ENCODE assay signal across 8 mouse cellular contexts in genomic region chr13:54621960-54622521, GRCm38 (mm10). TPM values are rescaled to one million over a fixed set of nuclear protein-coding genes. Genes with fewer than 3 reads are reported as not detected.
DNase-seq lines count a peak whose midpoint lies in the region; ATAC-seq and TF ChIP-seq lines count a peak whose summit lies in the region.

No protein-coding gene starts in this region.

- no peak for TF ChIP-seq CTCF in CH12.LX (conservative IDR thresholded peaks at IDR 0.05 in 1 of 2, IDR thresholded peaks at IDR 0.05 in 1 of 2; ENCODE audit: low read depth in 2 of 2, low read length in 2 of 2)

- peaks cover 2 to 25% of the 10 kb centered on the region in 2 experiments for H3K36me3 ChIP-seq in CH12.LX (replicated peaks in 1 of 2; ENCODE audit: control insufficient read depth in 1 of 2, insufficient read depth in 1 of 2, low read length in 1 of 2)
- H3K36me3 ChIP-seq in embryonic facial prominence, embryonic 13.5 days, result 0 out of 2 replicates have a peak, but pooled peaks cover 4% of the 10 kb centered on the region
- no peaks in the 10 kb centered on the region for H3K36me3 ChIP-seq in midbrain, embryonic 11.5 days (ENCODE audit: control insufficient read depth, insufficient read depth, low read length)

- WGBS in embryonic facial prominence, embryonic 13.5 days, result under 1% methylated on average over 27 of the region's 27 CpGs
- 3% methylated on average over 25 of the region's 27 CpGs for WGBS in midbrain, embryonic 11.5 days

- no peak for TF ChIP-seq RAD21 in CH12.LX (IDR thresholded peaks at IDR 0.05; ENCODE audit: low read depth, low read length)

- peaks cover 51% of the 10 kb centered on the region for H3K79me2 ChIP-seq in CH12.LX (replicated peaks; ENCODE audit: control insufficient read depth, extremely low read depth, insufficient read depth, poor library complexity, severe bottlenecking)

- peak; percentile 66 for DNase-seq in cerebellum, adult 11-12 months
- no peak for DNase-seq in cerebellum, adult 18-20 months
- peak; percentile 28 for DNase-seq in CH12.LX (ENCODE audit: extremely low read depth)
- no peak for DNase-seq in midbrain, embryonic 11.5 days (ENCODE audit: low spot score, missing footprints)
- no peak for DNase-seq in gastrocnemius, postnatal 25 days
- no peak for DNase-seq in thymus, adult 18-20 months

- peak overlapping the region; percentile 51 for H3K27ac ChIP-seq in CH12.LX (ENCODE audit: insufficient read depth, low read depth)
- peak overlapping the region; percentile 88 for H3K27ac ChIP-seq in embryonic facial prominence, embryonic 13.5 days
- H3K27ac ChIP-seq in midbrain, embryonic 11.5 days (ENCODE audit: low read depth, low read length), result peak overlapping the region; percentile 36; the same call in 1 of the 2 replicates

- peak overlapping the region; percentile 60 for H3K4me2 ChIP-seq in CH12.LX (ENCODE audit: insufficient read depth, low read depth, poor library complexity, severe bottlenecking)
- peak overlapping the region; percentile 77 for H3K4me2 ChIP-seq in embryonic facial prominence, embryonic 13.5 days
- H3K4me2 ChIP-seq in midbrain, embryonic 11.5 days, result peak overlapping the region; percentile 89

- no peak for TF ChIP-seq POLR2A in CH12.LX (IDR thresholded peaks at IDR 0.05; ENCODE audit: low read depth, low read length)

- peak overlapping the region; percentile 86 for H3K9ac ChIP-seq in CH12.LX (ENCODE audit: insufficient read depth, low read depth)
- peak overlapping the region; percentile 97 for H3K9ac ChIP-seq in embryonic facial prominence, embryonic 13.5 days
- H3K9ac ChIP-seq in midbrain, embryonic 11.5 days (ENCODE audit: low read length), result peak overlapping the region; percentile 95

- H3K4me1 ChIP-seq in CH12.LX (ENCODE audit: control insufficient read depth in 1 of 2, insufficient read depth in 2 of 2), result peaks cover 15 to 41% of the 10 kb centered on the region in 2 experiments
- peaks cover 11% of the 10 kb centered on the region for H3K4me1 ChIP-seq in embryonic facial prominence, embryonic 13.5 days
- H3K4me1 ChIP-seq in midbrain, embryonic 11.5 days (ENCODE audit: control insufficient read depth, insufficient read depth, low read length), result peaks cover 7% of the 10 kb centered on the region

- no peak for ATAC-seq in embryonic facial prominence, embryonic 13.5 days (ENCODE audit: insufficient number of reproducible peaks, insufficient read depth, low FRiP score, low TSS enrichment, low read depth)
- ATAC-seq in inflammation-experienced regulatory T-cells, adult 6 months, result peak; percentile 42
- peak; percentile 73 for ATAC-seq in midbrain, embryonic 11.5 days (ENCODE audit: low FRiP score)

- peak overlapping the region; percentile 90 to 100 (median 90) for H3K4me3 ChIP-seq in CH12.LX (replicated peaks in 1 of 3; ENCODE audit: low read depth in 2 of 3, low read length in 2 of 3, poor library complexity in 1 of 3)
- H3K4me3 ChIP-seq in embryonic facial prominence, embryonic 13.5 days, result peak overlapping the region; percentile 94
- H3K4me3 ChIP-seq in midbrain, embryonic 11.5 days (ENCODE audit: low read depth, low read length), result peak overlapping the region; percentile 95

- TF ChIP-seq EP300 in CH12.LX (IDR thresholded peaks at IDR 0.05; ENCODE audit: low read length), result no peak

- H3K9me3 ChIP-seq in CH12.LX (replicated peaks; ENCODE audit: low read length), result peaks cover 2% of the 10 kb centered on the region
- H3K9me3 ChIP-seq in embryonic facial prominence, embryonic 13.5 days, result no peaks in the 10 kb centered on the region
- H3K9me3 ChIP-seq in midbrain, embryonic 11.5 days (ENCODE audit: control insufficient read depth, low read length), result no peaks in the 10 kb centered on the region

- in situ Hi-C loops in CH12.LX (cut with MboI; ENCODE audit: low pct_ligation_motif_present, low pct_unique_long_range_greater_than_20kb, low sequenced_read_pairs), result no loop called here

- peaks cover 6% of the 10 kb centered on the region for H3K27me3 ChIP-seq in CH12.LX (replicated peaks)
- no peaks in the 10 kb centered on the region for H3K27me3 ChIP-seq in embryonic facial prominence, embryonic 13.5 days
- H3K27me3 ChIP-seq in midbrain, embryonic 11.5 days (ENCODE audit: control insufficient read depth, insufficient read depth, low read length), result no peaks in the 10 kb centered on the region

- dilution Hi-C loops in CH12.LX (cut with MboI; ENCODE audit: extremely low pct_ligation_motif_present, extremely low pct_unique_long_range_greater_than_20kb, low sequenced_read_pairs), result no loop called here

TF ChIP-seq in CH12.LX, 34 proteins besides CTCF, POLR2A, EP300 and RAD21:
- 0 out of 2 replicates have a peak, but pooled peaks have one; percentile 18 for TF ChIP-seq SIN3A (IDR thresholded peaks at IDR 0.05; ENCODE audit: low read length)
- no peak for TF ChIP-seq ETS1 (conservative IDR thresholded peaks at IDR 0.05; ENCODE audit: low read depth, low read length)

RNA-seq across cellular contexts. Expression of gene Faf2, which starts 0.5 kb away (rescaled TPM):
- total RNA-seq in CH12.LX (2012; rRNA removed) (39.6 and 40.8 TPM in 2 replicates), CH12.LX (2014; rRNA removed) (43.7 and 50.5 TPM in 2 replicates)
- polyA plus RNA-seq in CH12.LX (2012; ENCODE audit: insufficient read length, low read depth), result 51.7 and 56.6 TPM in 2 replicates
- 82.8 and 92.9 TPM in 2 replicates for polyA plus RNA-seq in embryonic facial prominence, embryonic 13.5 days (2015; fragmentation: Nextera tagmentation; extraction: Ambion mirVana)
- polyA plus RNA-seq in inflammation-experienced regulatory T-cells, adult 6 months (2017; shearing (Covaris generic)), result 10 to 100 TPM; 71.0 to 88.8 (median 87.8) TPM
- polyA plus RNA-seq in midbrain, embryonic 11.5 days (2014; fragmentation: Nextera tagmentation; extraction: Ambion mirVana), result 86.9 and 90.9 TPM in 2 replicates
- 10 to 100 TPM; 14.1 to 15.4 TPM for total RNA-seq in gastrocnemius, postnatal 25 days (2021)

RNA-seq across cellular contexts. Expression of gene Cltb, which starts 10.9 kb away (rescaled TPM):
- total RNA-seq in CH12.LX (2012; rRNA removed), result 17.9 and 18.9 TPM in 2 replicates
- 9.2 and 10.2 TPM in 2 replicates for total RNA-seq in CH12.LX (2014; rRNA removed)
- 19.5 and 27.2 TPM in 2 replicates for polyA plus RNA-seq in CH12.LX (2012; ENCODE audit: insufficient read length, low read depth)
- 38.0 and 39.1 TPM in 2 replicates for polyA plus RNA-seq in embryonic facial prominence, embryonic 13.5 days (2015; fragmentation: Nextera tagmentation; extraction: Ambion mirVana)
- polyA plus RNA-seq in inflammation-experienced regulatory T-cells, adult 6 months (2017; shearing (Covaris generic)), result 10 to 100 TPM; 10.2 to 13.8 (median 11.3) TPM
- 22.3 and 28.1 TPM in 2 replicates for polyA plus RNA-seq in midbrain, embryonic 11.5 days (2014; fragmentation: Nextera tagmentation; extraction: Ambion mirVana)
- total RNA-seq in gastrocnemius, postnatal 25 days (2021), result 100 to 1,000 TPM; 117 to 135 TPM

RNA-seq across cellular contexts. Expression of gene Higd2a, which starts 32.0 kb away (rescaled TPM):
- total RNA-seq in CH12.LX (2012; rRNA removed) (75.7 and 86.0 TPM in 2 replicates), CH12.LX (2014; rRNA removed) (44.2 and 51.6 TPM in 2 replicates)
- 89.8 and 106 TPM in 2 replicates for polyA plus RNA-seq in CH12.LX (2012; ENCODE audit: insufficient read length, low read depth)
- polyA plus RNA-seq in embryonic facial prominence, embryonic 13.5 days (2015; fragmentation: Nextera tagmentation; extraction: Ambion mirVana), result 168 and 183 TPM in 2 replicates
- 100 to 1,000 TPM; 101 to 139 (median 122) TPM for polyA plus RNA-seq in inflammation-experienced regulatory T-cells, adult 6 months (2017; shearing (Covaris generic))
- polyA plus RNA-seq in midbrain, embryonic 11.5 days (2014; fragmentation: Nextera tagmentation; extraction: Ambion mirVana), result 164 and 168 TPM in 2 replicates
- 100 to 1,000 TPM; 144 to 150 TPM for total RNA-seq in gastrocnemius, postnatal 25 days (2021)

RNA-seq across cellular contexts. Expression of gene Nop16, which starts 32.2 kb away (rescaled TPM):
- total RNA-seq in CH12.LX (2012; rRNA removed) (100 and 137 TPM in 2 replicates), CH12.LX (2014; rRNA removed) (127 and 132 TPM in 2 replicates)
- polyA plus RNA-seq in CH12.LX (2012; ENCODE audit: insufficient read length, low read depth), result 187 and 197 TPM in 2 replicates
- 97.5 and 113 TPM in 2 replicates for polyA plus RNA-seq in embryonic facial prominence, embryonic 13.5 days (2015; fragmentation: Nextera tagmentation; extraction: Ambion mirVana)
- 10 to 100 TPM; 53.6 to 63.9 (median 55.8) TPM for polyA plus RNA-seq in inflammation-experienced regulatory T-cells, adult 6 months (2017; shearing (Covaris generic))
- 65.1 and 67.0 TPM in 2 replicates for polyA plus RNA-seq in midbrain, embryonic 11.5 days (2014; fragmentation: Nextera tagmentation; extraction: Ambion mirVana)
- 10 to 100 TPM; 16.5 to 17.4 TPM for total RNA-seq in gastrocnemius, postnatal 25 days (2021)

RNA-seq across cellular contexts. Expression of gene Arl10, which starts 47.2 kb away (rescaled TPM):
- 14.6 and 17.4 TPM in 2 replicates for total RNA-seq in CH12.LX (2012; rRNA removed)
- 1.7 TPM in 2 replicates for total RNA-seq in CH12.LX (2014; rRNA removed)
- polyA plus RNA-seq in CH12.LX (2012; ENCODE audit: insufficient read length, low read depth), result 2.5 and 2.9 TPM in 2 replicates
- polyA plus RNA-seq in embryonic facial prominence, embryonic 13.5 days (2015; fragmentation: Nextera tagmentation; extraction: Ambion mirVana), result 31.0 and 33.8 TPM in 2 replicates
- 1 to 10 TPM; 4.2 to 9.1 (median 4.2) TPM for polyA plus RNA-seq in inflammation-experienced regulatory T-cells, adult 6 months (2017; shearing (Covaris generic))
- 28.5 and 29.7 TPM in 2 replicates for polyA plus RNA-seq in midbrain, embryonic 11.5 days (2014; fragmentation: Nextera tagmentation; extraction: Ambion mirVana)
- total RNA-seq in gastrocnemius, postnatal 25 days (2021), result 1 to 10 TPM; 2.3 to 3.2 TPM

Comparison
In these comparisons a context has a peak if more than half of its experiments do, and no peak if none do; other contexts are left out.
1. DNase-seq: peak in cerebellum, adult 11-12 months (single experiment) and CH12.LX (single experiment); none in cerebellum, adult 18-20 months (0 of 2), midbrain, embryonic 11.5 days (single experiment), gastrocnemius, postnatal 25 days (single experiment) and thymus, adult 18-20 months (0 of 2).
2. H3K27ac ChIP-seq: peak in every context shown above with its lines; median percentile 88 in embryonic facial prominence, embryonic 13.5 days; 51 in CH12.LX; 36 in midbrain, embryonic 11.5 days.
3. Peak in every context shown above with its lines, with median percentiles within 50 percentile points of each other: H3K4me2 ChIP-seq, H3K4me3 ChIP-seq and H3K9ac ChIP-seq.